Mouse (Mus musculus) heart, adult 2 months (tissue): Measurements from ENCODE around the gene Gatad2b.

ENCODE experiments used
- CTCF ChIP-seq: fragments of 200-600 bp; IDR thresholded peaks from 2 replicates; pipeline ENCODE4 v1.8.1; 2022; ENCODE audit warnings: antibody characterized with exemption, mild to moderate bottlenecking, moderate library complexity
- EP300 ChIP-seq: fragments of 200-500 bp; IDR thresholded peaks from 2 replicates; pipeline ENCODE4 v1.6.1; 2011; ENCODE audit warnings: low read depth, low read length, control low read depth; ENCODE audit not compliant: insufficient read depth
- POLR2A ChIP-seq: fragments of 200-500 bp; IDR thresholded peaks from 2 replicates; pipeline ENCODE4 v1.6.1; 2011; ENCODE audit warnings: mild to moderate bottlenecking, low read depth, low read length, control low read depth; ENCODE audit not compliant: insufficient read depth

DNA sequence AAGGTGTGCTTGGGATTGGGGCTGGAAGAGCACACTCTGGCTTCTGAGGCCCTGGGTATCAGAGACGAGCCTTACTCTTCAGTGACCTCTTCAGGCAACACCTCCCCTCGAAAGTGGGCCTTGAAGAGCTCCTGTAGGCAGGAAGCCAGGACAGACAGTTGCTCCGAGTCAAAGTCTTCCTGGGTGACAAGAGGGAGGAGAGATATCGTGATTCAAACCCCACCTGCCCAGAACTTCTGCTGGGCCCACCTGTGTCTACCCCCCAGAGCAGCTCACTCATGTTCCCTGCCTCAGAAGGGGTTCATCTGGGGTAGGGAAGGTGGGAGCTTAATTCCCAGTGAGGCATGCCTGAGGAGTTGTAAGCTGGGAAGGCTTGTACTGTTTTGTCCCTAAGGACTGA lies 108.0 kb downstream of the Gatad2b start:
- TF ChIP-seq POLR2A (no peak), CTCF (no peak), EP300 (no peak)
